Mouse (Mus musculus) cerebellum, adult 2 months (tissue): ENCODE measurements at regions not wholly inside any gene's neighbourhood (a gene's known extent, or its start where the extent isn't known, plus 50 kb on each side); places are given as distances from the start of the nearest gene placed in this dataset.
A peak's percentile ranks its signal among the peaks of the same experiment; 100 is the strongest.

Experiments
- DNase-seq, 2 experiments: peaks; one replicate each; pipeline ENCODE4 v3.0.0; 2021
- H3K27ac ChIP-seq: fragments of 200-500 bp; 2 replicates; pipeline ENCODE4 v1.5.1; 2012; ENCODE audit warnings: low read length, control low read depth, inconsistent platforms; ENCODE audit not compliant: insufficient read depth
- H3K27me3 ChIP-seq: fragments of 200-500 bp; 2 replicates; pipeline ENCODE4 v1.6.1; 2012; ENCODE audit warnings: inconsistent platforms, mild to moderate bottlenecking, low read length, moderate library complexity; ENCODE audit not compliant: control insufficient read depth, insufficient read depth
- H3K4me1 ChIP-seq: fragments of 200-500 bp; 2 replicates; pipeline ENCODE4 v1.6.1; 2011; ENCODE audit warnings: low read length; ENCODE audit not compliant: control insufficient read depth, insufficient read depth
- H3K4me3 ChIP-seq: fragments of 200-500 bp; replicated peaks from 2 replicates; pipeline ENCODE3; 2011; ENCODE audit warnings: mild to moderate bottlenecking, low read depth, low read length, control low read depth; ENCODE audit not compliant: insufficient read depth
- CTCF ChIP-seq: fragments of 200-500 bp; IDR thresholded peaks from 2 replicates; pipeline ENCODE4 v1.5.1; 2011; ENCODE audit warnings: low read depth, mild to moderate bottlenecking, control low read depth, low read length, moderate library complexity, borderline replicate concordance; ENCODE audit not compliant: insufficient read depth
- POLR2A ChIP-seq: fragments of 200-500 bp; IDR thresholded peaks from 2 replicates; pipeline ENCODE4 v1.6.1; 2011; ENCODE audit warnings: low read length, control low read depth, borderline replicate concordance; ENCODE audit not compliant: insufficient read depth
- WGBS: fragments of 180-500 bp; shearing (Covaris S2); methylation state at CpG from one replicate; pipeline ENCODE4 v1.1.7; 2018; 5-methylcytosine and 5-hydroxymethylcytosine counted together

- Histone ChIP-seq H3K27me3 (no peaks in the 10 kb centered on the region), H3K4me3 (no peak overlapping the region), H3K27ac (no peak overlapping the region), H3K4me1 (no peaks in the 10 kb centered on the region)
- DNase-seq = no peak
- 72% methylated on average over 6 of the region's 6 CpGs for WGBS
- TF ChIP-seq CTCF (no peak), POLR2A (no peak)
These were observed 97.5 kb upstream of the Dlx2 start for GRCm38 (mm10) chr2:71644038-71644470.

GRCm38 (mm10) chr2:71647914-71648497 is 97.4 kb upstream of the Itga6 start:
- no peak for TF ChIP-seq CTCF
- TF ChIP-seq POLR2A = no peak
- Histone ChIP-seq H3K27me3 (no peaks in the 10 kb centered on the region; the same call in 1 of the 2 replicates), H3K4me3 (no peak overlapping the region), H3K4me1 (no peaks in the 10 kb centered on the region), H3K27ac (no peak overlapping the region)
- 34% methylated on average over 14 of the region's 14 CpGs for WGBS
- no peak for DNase-seq

- no peak overlapping the region for H3K4me3 ChIP-seq
- WGBS = 70% methylated on average over 2 of the region's 2 CpGs
- TF ChIP-seq CTCF (no peak), POLR2A (no peak)
- H3K27me3 ChIP-seq = no peaks in the 10 kb centered on the region; the same call in 1 of the 2 replicates
- DNase-seq = no peak
- no peaks in the 10 kb centered on the region for H3K4me1 ChIP-seq
- no peak overlapping the region for H3K27ac ChIP-seq
These were observed 93.8 kb upstream of the Itga6 start for GRCm38 (mm10) chr2:71651662-71652061.

- no peak for TF ChIP-seq POLR2A
- TF ChIP-seq CTCF = no peak
- Histone ChIP-seq H3K4me1 (no peaks in the 10 kb centered on the region), H3K4me3 (no peak overlapping the region), H3K27ac (no peak overlapping the region), H3K27me3 (no peaks in the 10 kb centered on the region; the same call in 1 of the 2 replicates)
- WGBS = 20% methylated on average over 9 of the region's 9 CpGs
- peak in 1 of 2 experiments; percentile 9 for DNase-seq
These were observed 93.1 kb upstream of the Itga6 start for GRCm38 (mm10) chr2:71652261-71652801.

- Histone ChIP-seq H3K4me3 (no peak overlapping the region), H3K27me3 (no peaks in the 10 kb centered on the region; the same call in 1 of the 2 replicates), H3K4me1 (no peaks in the 10 kb centered on the region), H3K27ac (no peak overlapping the region)
- no peak for TF ChIP-seq CTCF
- TF ChIP-seq POLR2A = no peak
- 53% methylated on average over 8 of the region's 8 CpGs for WGBS
- no peak for DNase-seq
These were observed 90.5 kb upstream of the Itga6 start for GRCm38 (mm10) chr2:71654817-71655503.

- Histone ChIP-seq H3K27me3 (no peaks in the 10 kb centered on the region; the same call in 1 of the 2 replicates), H3K4me1 (no peaks in the 10 kb centered on the region), H3K27ac (no peak overlapping the region), H3K4me3 (no peak overlapping the region)
- WGBS = 11% methylated on average over 19 of the region's 19 CpGs
- DNase-seq = no peak
- TF ChIP-seq POLR2A (no peak), CTCF (no peak)
These were observed 89.7 kb upstream of the Itga6 start for GRCm38 (mm10) chr2:71655504-71656390.

GRCm38 (mm10) chr2:71656611-71657244 is 88.7 kb upstream of the Itga6 start:
- Histone ChIP-seq H3K4me1 (no peaks in the 10 kb centered on the region), H3K27me3 (no peaks in the 10 kb centered on the region; the same call in 1 of the 2 replicates), H3K27ac (no peak overlapping the region), H3K4me3 (no peak overlapping the region)
- DNase-seq = no peak
- TF ChIP-seq POLR2A (no peak), CTCF (no peak)
- WGBS = 73% methylated on average over 8 of the region's 8 CpGs
